Mouse (Mus musculus) duodenum, adult 2 months (tissue): ENCODE data around the gene Tmcc3. TPM values are rescaled to one million over a fixed set of nuclear protein-coding genes. Genes with fewer than 3 reads are reported as not detected.

Experiments
- polyA plus RNA-seq: library from polyadenylated mRNA; depleted of rRNA; stranded (reverse); fragments of >200 nt; gene quantifications from 2 replicates; pipeline ENCODE4 v1.2.3, GENCODE M21; 2012; ENCODE audit warnings: low replicate concordance; rRNA removed

Tmcc3 gene
- polyA plus RNA-seq, result 16.7 and 22.6 TPM in 2 replicates

DNA sequence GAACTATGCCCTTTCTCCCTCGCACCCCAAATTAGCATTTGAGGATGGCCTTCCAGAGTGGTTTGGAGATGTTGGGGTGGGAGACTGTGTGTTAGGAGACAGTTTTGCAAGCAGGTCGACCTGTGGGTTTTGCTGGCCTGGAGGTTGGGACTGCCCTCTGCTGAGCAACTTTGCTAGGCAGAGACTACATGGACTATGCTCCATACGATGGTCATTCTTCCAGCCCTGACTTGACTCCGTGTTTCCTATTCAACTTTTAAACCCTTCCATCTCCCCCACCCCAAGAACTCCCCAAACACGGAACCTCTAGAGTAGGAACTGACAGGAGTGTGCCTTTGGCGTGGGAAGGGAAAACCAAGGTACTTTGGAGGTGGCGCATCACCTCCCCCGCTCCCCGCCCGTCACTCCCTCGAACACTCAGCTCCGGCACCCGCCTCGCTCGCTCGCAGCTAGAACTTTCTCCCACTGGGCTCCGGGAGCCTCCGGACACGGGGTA, at the start of gene Tmcc3:
Gene Tmcc3, plus strand, starts transcription at position 439 of the 496 bp plus-strand sequence.

DNA sequence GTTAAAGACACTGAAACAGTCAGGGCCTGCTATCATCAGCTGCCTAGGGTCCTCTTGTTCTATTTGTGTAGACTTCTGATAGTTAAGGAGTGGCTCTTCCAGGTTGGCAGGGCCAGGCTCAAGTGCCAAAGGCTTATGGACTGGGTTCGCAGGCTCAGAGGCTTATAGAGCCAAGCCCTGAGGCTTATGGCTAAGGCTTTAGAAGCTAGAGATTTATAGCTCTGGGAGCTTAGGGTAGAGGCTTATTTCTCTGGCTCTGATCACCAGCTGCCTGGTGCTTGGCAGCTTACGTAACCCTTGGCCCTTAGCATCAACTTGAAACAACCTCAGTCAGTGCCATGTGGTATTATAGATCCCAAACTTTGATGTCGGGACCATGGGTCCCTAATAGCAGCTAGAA, 13.3 kb upstream of the Tmcc3 start, which contains the start of gene Gm4792:
Gene Gm4792, minus strand, starts transcription at position 233 of the 400 bp plus-strand sequence.

Other genes starting within 250 kb of the Tmcc3 start
- 1.8 and 2.2 TPM in 2 replicates for gene Nr2c1, start 163.9 kb upstream of the Tmcc3 start, polyA plus RNA-seq
- 26.8 and 27.6 TPM in 2 replicates for gene Ndufa12, start 113.2 kb upstream of the Tmcc3 start, polyA plus RNA-seq
- not detected in 2 replicates for gene Gm4792, start 13.2 kb upstream of the Tmcc3 start, polyA plus RNA-seq